Mouse (Mus musculus): ENCODE data around the gene Parp2. TPM values are rescaled to one million over a fixed set of nuclear protein-coding genes. Genes with fewer than 3 reads are reported as not detected.
"Not testable (repeated sequence)": the region's sequence is repeated elsewhere in the genome, so short reads cannot be mapped to it uniquely, and the experiment has no call there.

Parp2 gene
- polyA plus RNA-seq, 1 experiment = 33.3 TPM

DNA sequence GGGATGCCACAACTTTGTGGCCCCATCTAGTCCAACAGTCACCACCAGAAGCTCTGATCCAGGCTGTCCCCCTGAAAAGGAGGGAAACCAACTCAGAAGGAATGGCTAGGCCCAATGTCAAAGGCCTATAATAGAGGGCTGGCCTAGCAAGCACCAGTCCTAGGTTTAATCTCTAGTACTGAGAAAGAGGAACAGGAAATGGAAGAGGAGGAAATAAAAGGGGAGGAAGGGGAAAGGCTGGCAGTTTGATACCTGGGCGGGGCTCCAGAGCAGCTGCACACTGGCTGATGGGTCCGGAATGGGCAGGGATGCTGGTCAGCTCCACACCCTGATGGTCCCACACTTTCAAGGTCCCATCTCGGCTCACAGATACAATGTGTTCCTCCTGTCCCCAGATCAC, 22.2 kb downstream of the Parp2 start:
- DNase-seq (ENCODE audit: low read depth) = no peak

DNA sequence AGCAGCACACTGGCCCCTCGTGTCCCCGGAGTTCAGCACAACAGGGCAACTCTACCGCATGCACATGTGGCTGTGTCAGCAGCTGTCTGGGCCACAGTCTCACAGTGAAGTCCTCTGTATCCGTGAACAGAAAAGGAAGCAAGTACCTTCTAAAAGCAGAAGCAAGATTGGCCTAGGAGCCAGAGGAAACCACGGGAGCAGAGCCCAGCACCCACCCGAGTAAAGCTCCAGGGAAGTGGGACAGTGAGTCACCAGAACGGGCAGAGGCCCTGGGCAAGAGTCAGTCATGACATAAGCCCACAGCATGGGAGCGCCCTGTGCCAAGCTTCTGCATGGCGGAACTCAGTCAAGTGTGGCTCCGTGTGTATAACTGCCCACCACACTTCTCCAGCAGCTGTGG, 26.3 kb downstream of the Parp2 start:
- no peak for DNase-seq (ENCODE audit: low read depth)

DNA sequence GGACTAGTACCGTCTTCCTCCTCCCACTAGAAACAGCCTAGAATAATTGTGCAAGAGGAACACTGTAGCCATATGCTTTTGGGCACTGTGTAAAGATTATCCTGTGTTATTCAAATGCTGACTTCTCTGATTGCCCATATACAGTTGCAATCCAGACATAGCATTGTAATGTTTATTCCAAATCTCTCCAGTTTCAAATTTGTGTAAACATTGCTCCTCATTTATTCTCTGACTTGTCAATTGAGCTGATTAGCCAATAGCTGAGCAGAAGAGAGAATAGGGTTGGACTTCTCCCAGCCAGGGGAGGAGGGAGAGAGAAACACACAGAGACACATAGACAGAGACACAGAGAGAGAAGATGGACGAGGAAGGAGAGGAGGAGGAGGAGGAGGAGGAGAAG, 26.8 kb downstream of the Parp2 start:
- DNase-seq (ENCODE audit: low read depth) = no peak

- no peak for DNase-seq (ENCODE audit: low read depth)
These were observed 29.6 kb downstream of the Parp2 start for GRCm38 (mm10) chr14:50837236-50837635.

- no peak for DNase-seq (ENCODE audit: low read depth)
These were observed 48.1 kb downstream of the Parp2 start for GRCm38 (mm10) chr14:50855788-50856187.

- no peak for DNase-seq (ENCODE audit: low read depth)
These were observed 55.0 kb downstream of the Parp2 start for GRCm38 (mm10) chr14:50862641-50863040.

- not testable (repeated sequence) for DNase-seq (ENCODE audit: low read depth)
These were observed 57.4 kb downstream of the Parp2 start for GRCm38 (mm10) chr14:50865005-50865404.

DNA sequence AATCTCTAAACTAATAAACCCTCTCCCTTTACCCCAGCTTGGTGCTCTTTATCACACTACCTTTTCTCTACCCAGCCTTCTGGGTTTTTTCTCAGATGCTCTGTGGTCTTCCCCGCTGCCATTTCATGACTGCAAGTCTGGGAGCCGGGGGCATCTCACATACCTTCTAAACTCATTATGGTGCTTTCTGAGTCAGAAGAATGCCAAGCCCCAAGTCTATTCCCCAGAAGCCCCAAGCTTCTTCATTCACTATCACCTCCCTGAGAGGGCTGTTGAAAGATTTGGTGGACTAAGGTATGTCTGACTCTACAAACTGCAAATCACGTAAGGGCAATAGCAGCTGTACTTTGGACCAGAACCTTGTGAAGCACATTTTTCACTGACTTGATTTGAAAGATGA, 59.3 kb downstream of the Parp2 start:
- DNase-seq (ENCODE audit: low read depth) = no peak

- DNase-seq (ENCODE audit: low read depth) = no peak
These were observed 60.6 kb downstream of the Parp2 start for GRCm38 (mm10) chr14:50868211-50868610.

- DNase-seq (ENCODE audit: low read depth) = no peak
These were observed 61.0 kb downstream of the Parp2 start for GRCm38 (mm10) chr14:50868656-50869055.

- DNase-seq (ENCODE audit: low read depth) = no peak
These were observed 62.5 kb downstream of the Parp2 start, which contains the start of gene Tep1 for GRCm38 (mm10) chr14:50869889-50870804. TSS of gene Tep1 (minus strand) at chr14:50870560.

DNA sequence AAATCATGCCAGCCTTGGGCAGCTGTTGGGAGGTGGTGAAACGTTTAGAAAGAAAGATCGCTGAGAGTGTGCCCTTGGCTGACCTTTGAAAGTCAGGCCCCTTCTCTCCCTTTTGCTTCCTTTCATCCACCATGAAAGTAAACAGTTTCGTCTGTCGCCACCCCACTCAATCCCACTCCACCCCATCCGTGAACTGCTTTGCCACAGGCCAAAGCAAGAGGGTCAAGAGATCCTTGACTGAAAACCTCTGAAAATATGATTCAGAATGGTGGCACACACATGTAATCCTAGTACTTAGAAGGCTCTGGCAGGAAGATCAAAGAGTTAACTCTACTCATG, 63.1 kb downstream of the Parp2 start:
- no peak for DNase-seq (ENCODE audit: low read depth)

Other genes starting within 250 kb of the Parp2 start
- gene Olfr744, start 193.0 kb upstream of the Parp2 start, polyA plus RNA-seq (2012; rRNA removed) = not detected in 2 replicates
- gene Olfr745, start 168.5 kb upstream of the Parp2 start, polyA plus RNA-seq (2012; rRNA removed) = not detected in 2 replicates
- gene Olfr746, start 160.8 kb upstream of the Parp2 start, polyA plus RNA-seq (2012; rRNA removed) = not detected in 2 replicates
- gene Olfr747, start 114.6 kb upstream of the Parp2 start, polyA plus RNA-seq (2012; rRNA removed) = not detected in 2 replicates
- not detected in 2 replicates for gene Olfr748, start 100.5 kb upstream of the Parp2 start, polyA plus RNA-seq (2012; rRNA removed)
- not detected in 2 replicates for gene Olfr749, start 62.7 kb upstream of the Parp2 start, polyA plus RNA-seq (2012; rRNA removed)
- gene Ttc5, start 22.3 kb upstream of the Parp2 start, polyA plus RNA-seq (2012; rRNA removed) = 31.9 and 32.5 TPM in 2 replicates
- 0.07 TPM in 1 of 2 replicates, not detected in the other for gene Ccnb1ip1, start 109 bp upstream of the Parp2 start, polyA plus RNA-seq (2012; rRNA removed)
- gene Tep1, start 62.7 kb downstream of the Parp2 start, polyA plus RNA-seq (2012; rRNA removed) = 29.1 and 43.4 TPM in 2 replicates
- gene Klhl33, start 89.7 kb downstream of the Parp2 start, polyA plus RNA-seq (2012; rRNA removed) = 2.1 and 2.2 TPM in 2 replicates
- 88.0 and 102 TPM in 2 replicates for gene Osgep, start 117.1 kb downstream of the Parp2 start, polyA plus RNA-seq (2012; rRNA removed)
- 53.7 and 58.3 TPM in 2 replicates for gene Apex1, start 117.1 kb downstream of the Parp2 start, polyA plus RNA-seq (2012; rRNA removed)
- gene Pip4p1, start 123.0 kb downstream of the Parp2 start, polyA plus RNA-seq (2012; rRNA removed) = 94.6 and 111 TPM in 2 replicates
- 73.0 and 74.1 TPM in 2 replicates for gene Pnp, start 123.2 kb downstream of the Parp2 start, polyA plus RNA-seq (2012; rRNA removed)
- 59.5 and 96.5 TPM in 2 replicates for gene Gm49342, start 136.7 kb downstream of the Parp2 start, polyA plus RNA-seq (2012; rRNA removed)
- 5.4 and 6.8 TPM in 2 replicates for gene Pnp2, start 148.2 kb downstream of the Parp2 start, polyA plus RNA-seq (2012; rRNA removed)
- 894 and 1,367 TPM in 2 replicates for gene Rnase10, start 199.9 kb downstream of the Parp2 start, polyA plus RNA-seq (2012; rRNA removed)
- 470 and 637 TPM in 2 replicates for gene Rnase9, start 234.0 kb downstream of the Parp2 start, polyA plus RNA-seq (2012; rRNA removed)
- 17.1 and 17.8 TPM in 2 replicates for gene Rnase11, start 242.3 kb downstream of the Parp2 start, polyA plus RNA-seq (2012; rRNA removed)
- gene Rnase12, start 249.8 kb downstream of the Parp2 start, polyA plus RNA-seq (2012; rRNA removed) = 504 and 632 TPM in 2 replicates

All from gonadal fat pad, adult 2 months (tissue).